Mouse (Mus musculus) limb, embryonic 14.5 days (tissue): Measurements from ENCODE around the gene BC005561. TPM values are rescaled to one million over a fixed set of nuclear protein-coding genes. Genes with fewer than 3 reads are reported as not detected.

ENCODE experiments used
- ATAC-seq: fragments of 200-750 bp; cut with Nextera tagmentation; 2 replicates; pipeline ENCODE4 v1.8.0; 2017; ENCODE audit warnings: low read depth, moderate number of reproducible peaks, moderate TSS enrichment; ENCODE audit not compliant: low FRiP score
- DNase-seq: peaks from one replicate; pipeline ENCODE4 v3.0.0-alpha.2; 2015; ENCODE audit warnings: low spot score
- H3K27ac ChIP-seq: fragments of 300-500 bp; sonication (generic); replicated peaks from 2 replicates; pipeline ENCODE4 v1.5.1; 2014; ENCODE audit warnings: low read depth, mild to moderate bottlenecking, low read length, moderate library complexity, mixed read lengths
- H3K27me3 ChIP-seq: fragments of 300-500 bp; sonication (generic); 2 replicates; pipeline ENCODE4 v1.6.1; 2014; ENCODE audit warnings: low read length, mixed read lengths; ENCODE audit not compliant: control insufficient read depth, insufficient read depth
- H3K36me3 ChIP-seq: fragments of 300-500 bp; sonication (generic); 2 replicates; pipeline ENCODE4 v1.6.1; 2014; ENCODE audit warnings: mild to moderate bottlenecking, low read length, moderate library complexity, mixed read lengths; ENCODE audit not compliant: control insufficient read depth, insufficient read depth
- H3K4me1 ChIP-seq: fragments of 300-500 bp; sonication (generic); 2 replicates; pipeline ENCODE4 v1.6.1; 2014; ENCODE audit warnings: antibody characterized with exemption, low read length, mixed read lengths; ENCODE audit not compliant: control insufficient read depth, insufficient read depth
- H3K4me2 ChIP-seq: fragments of 300-500 bp; sonication (generic); replicated peaks from 2 replicates; pipeline ENCODE4 v1.6.1; 2014; ENCODE audit warnings: low read depth, mild to moderate bottlenecking, low read length, moderate library complexity; ENCODE audit not compliant: severe bottlenecking
- H3K4me3 ChIP-seq: fragments of 300-500 bp; sonication (generic); replicated peaks from 2 replicates; pipeline ENCODE4 v1.5.1; 2014; ENCODE audit warnings: low read length
- H3K9ac ChIP-seq: fragments of 300-500 bp; sonication (generic); 2 replicates; pipeline ENCODE4 v1.6.1; 2014; ENCODE audit warnings: mild to moderate bottlenecking, low read depth, low read length, moderate library complexity; ENCODE audit not compliant: severe bottlenecking
- H3K9me3 ChIP-seq: fragments of 300-500 bp; sonication (generic); 2 replicates; pipeline ENCODE4 v1.6.1; 2016; ENCODE audit warnings: low read length; ENCODE audit not compliant: control insufficient read depth
- POLR2A ChIP-seq: fragments of 200-500 bp; IDR thresholded peaks from 2 replicates; pipeline ENCODE4 v1.8.0; 2012; ENCODE audit warnings: inconsistent platforms, mild to moderate bottlenecking, moderate library complexity, borderline replicate concordance; ENCODE audit not compliant: insufficient read depth, insufficient read length; ENCODE audit errors: extremely low read depth
- WGBS: fragments of 180-500 bp; shearing (Covaris S2); extraction: QIAGEN DNeasy Blood & Tissue Kit; methylation state at CpG from one replicate; pipeline ENCODE4 v1.1.7; 2014; 5-methylcytosine and 5-hydroxymethylcytosine counted together
- polyA plus RNA-seq, 2 experiments: library from polyadenylated mRNA; depleted of rRNA in 1 of 2; stranded (reverse) in 1 of 2; unstranded in 1 of 2; fragments of >200 nt; fragmentation: Nextera tagmentation in 1 of 2; extraction: Ambion mirVana in 1 of 2; gene quantifications; 2 replicates each; pipeline versions ENCODE4 v1.2.1 to v1.2.3; 2012 to 2014

Gene BC005561
- polyA plus RNA-seq, 2 experiments, result 3.6 to 11.6 TPM

DNA sequence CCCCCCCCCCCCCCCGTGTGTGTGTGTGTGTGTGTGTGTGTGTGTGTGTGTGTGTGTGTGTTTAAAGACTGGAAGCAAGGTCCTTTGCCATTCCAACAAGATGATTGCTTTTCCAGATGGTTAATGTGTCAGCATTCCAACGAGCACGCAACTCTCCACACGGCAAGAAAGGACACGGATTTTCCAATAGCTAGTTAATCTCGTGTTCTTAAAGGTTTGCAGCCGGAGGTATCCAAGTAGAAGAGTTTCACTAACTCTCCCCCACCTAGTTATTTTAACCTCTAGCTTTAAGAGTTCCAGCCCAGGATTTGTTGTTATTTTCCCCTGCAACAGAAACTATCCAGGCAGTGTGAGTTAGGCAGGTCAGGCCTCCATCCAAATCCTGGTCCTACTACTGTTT is 47.3 kb upstream of the BC005561 start:
- 0 out of 2 replicates have a peak, but pooled peaks cover 5% of the 10 kb centered on the region for H3K9me3 ChIP-seq
- peaks cover 5% of the 10 kb centered on the region for H3K4me1 ChIP-seq
- no peak for ATAC-seq
- no peak overlapping the region for H3K9ac ChIP-seq
- H3K27me3 ChIP-seq, result no peaks in the 10 kb centered on the region
- 8% methylated on average over 6 of the region's 7 CpGs for WGBS
- TF ChIP-seq POLR2A, result no peak
- 0 out of 2 replicates have a peak overlapping the region, but pooled peaks have one; percentile 44 for H3K27ac ChIP-seq
- peak overlapping the region; percentile 85 for H3K4me3 ChIP-seq
- DNase-seq, result peak; percentile 56
- H3K4me2 ChIP-seq, result peak overlapping the region; percentile 70
- peaks cover 14% of the 10 kb centered on the region; the same call in 1 of the 2 replicates for H3K36me3 ChIP-seq

GRCm38 (mm10) chr5:104465279-104465678 is 42.9 kb upstream of the BC005561 start:
- peaks cover 42% of the 10 kb centered on the region for H3K36me3 ChIP-seq
- H3K4me1 ChIP-seq, result no peaks in the 10 kb centered on the region
- no peak overlapping the region for H3K9ac ChIP-seq
- no peak overlapping the region for H3K4me3 ChIP-seq
- no peaks in the 10 kb centered on the region for H3K27me3 ChIP-seq
- H3K4me2 ChIP-seq, result no peak overlapping the region
- 69% methylated on average over 8 of the region's 8 CpGs for WGBS
- DNase-seq, result no peak
- TF ChIP-seq POLR2A, result no peak
- no peaks in the 10 kb centered on the region for H3K9me3 ChIP-seq
- H3K27ac ChIP-seq, result no peak overlapping the region
- ATAC-seq, result no peak

GRCm38 (mm10) chr5:104465731-104466130 is 42.4 kb upstream of the BC005561 start:
- DNase-seq (peak; percentile 59), ATAC-seq (peak; percentile 59; the same call in 1 of the 2 replicates)
- 65% methylated on average over 12 of the region's 12 CpGs for WGBS
- no peaks in the 10 kb centered on the region for H3K4me1 ChIP-seq
- no peak overlapping the region for H3K27ac ChIP-seq
- H3K36me3 ChIP-seq, result peaks cover 44% of the 10 kb centered on the region
- H3K27me3 ChIP-seq, result no peaks in the 10 kb centered on the region
- H3K4me2 ChIP-seq, result no peak overlapping the region
- no peak for TF ChIP-seq POLR2A
- H3K9ac ChIP-seq, result no peak overlapping the region
- H3K9me3 ChIP-seq, result no peaks in the 10 kb centered on the region
- H3K4me3 ChIP-seq, result no peak overlapping the region

GRCm38 (mm10) chr5:104466816-104467215 is 41.3 kb upstream of the BC005561 start:
- ATAC-seq, result no peak

DNA sequence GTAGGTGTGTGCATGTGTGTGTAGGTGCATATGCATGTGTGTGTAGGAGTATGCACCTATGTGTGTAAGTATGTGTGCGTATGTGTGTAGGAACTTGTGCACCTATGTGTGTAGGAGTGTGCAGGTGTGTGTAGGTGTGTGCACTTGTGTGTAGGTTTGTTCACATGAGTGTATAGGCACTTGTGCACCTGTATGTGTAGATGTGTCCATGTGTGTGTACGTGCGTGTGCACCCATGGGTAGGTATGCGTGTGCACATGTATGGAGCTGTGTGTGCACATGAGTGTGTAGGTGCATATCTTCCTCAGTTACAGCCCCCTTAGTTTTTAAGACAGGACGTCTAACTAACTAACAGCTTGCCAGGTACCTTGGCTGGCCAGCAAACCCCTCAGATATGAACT is 39.6 kb upstream of the BC005561 start:
- DNase-seq, result no peak
- H3K4me1 ChIP-seq, result no peaks in the 10 kb centered on the region
- H3K9me3 ChIP-seq, result no peaks in the 10 kb centered on the region
- H3K27ac ChIP-seq, result no peak overlapping the region
- TF ChIP-seq POLR2A, result no peak
- H3K4me2 ChIP-seq, result no peak overlapping the region
- H3K27me3 ChIP-seq, result no peaks in the 10 kb centered on the region
- no peak; the same call in 1 of the 2 replicates for ATAC-seq
- H3K36me3 ChIP-seq, result peaks cover 66% of the 10 kb centered on the region
- H3K9ac ChIP-seq, result no peak overlapping the region
- no peak overlapping the region for H3K4me3 ChIP-seq
- 92% methylated on average over 5 of the region's 5 CpGs for WGBS

More at GRCm38 (mm10) chr5:104466816-104467215, 41.3 kb upstream of the BC005561 start:
- Histone ChIP-seq H3K27ac (no peak overlapping the region), H3K4me1 (no peaks in the 10 kb centered on the region), H3K27me3 (no peaks in the 10 kb centered on the region), H3K36me3 (peaks cover 49% of the 10 kb centered on the region), H3K4me2 (no peak overlapping the region), H3K9ac (no peak overlapping the region), H3K9me3 (no peaks in the 10 kb centered on the region), H3K4me3 (no peak overlapping the region)
- WGBS, result 95% methylated on average over 16 of the region's 16 CpGs
- no peak for DNase-seq
- no peak for TF ChIP-seq POLR2A
